Mouse (Mus musculus): ENCODE results near the gene Hyal3. TPM values are rescaled to one million over a fixed set of nuclear protein-coding genes. Genes with fewer than 3 reads are reported as not detected.

Hyal3 gene
- 0.14 and 0.33 TPM in 2 replicates for polyA plus RNA-seq (2014; fragmentation: Nextera tagmentation; extraction: Ambion mirVana)

DNA sequence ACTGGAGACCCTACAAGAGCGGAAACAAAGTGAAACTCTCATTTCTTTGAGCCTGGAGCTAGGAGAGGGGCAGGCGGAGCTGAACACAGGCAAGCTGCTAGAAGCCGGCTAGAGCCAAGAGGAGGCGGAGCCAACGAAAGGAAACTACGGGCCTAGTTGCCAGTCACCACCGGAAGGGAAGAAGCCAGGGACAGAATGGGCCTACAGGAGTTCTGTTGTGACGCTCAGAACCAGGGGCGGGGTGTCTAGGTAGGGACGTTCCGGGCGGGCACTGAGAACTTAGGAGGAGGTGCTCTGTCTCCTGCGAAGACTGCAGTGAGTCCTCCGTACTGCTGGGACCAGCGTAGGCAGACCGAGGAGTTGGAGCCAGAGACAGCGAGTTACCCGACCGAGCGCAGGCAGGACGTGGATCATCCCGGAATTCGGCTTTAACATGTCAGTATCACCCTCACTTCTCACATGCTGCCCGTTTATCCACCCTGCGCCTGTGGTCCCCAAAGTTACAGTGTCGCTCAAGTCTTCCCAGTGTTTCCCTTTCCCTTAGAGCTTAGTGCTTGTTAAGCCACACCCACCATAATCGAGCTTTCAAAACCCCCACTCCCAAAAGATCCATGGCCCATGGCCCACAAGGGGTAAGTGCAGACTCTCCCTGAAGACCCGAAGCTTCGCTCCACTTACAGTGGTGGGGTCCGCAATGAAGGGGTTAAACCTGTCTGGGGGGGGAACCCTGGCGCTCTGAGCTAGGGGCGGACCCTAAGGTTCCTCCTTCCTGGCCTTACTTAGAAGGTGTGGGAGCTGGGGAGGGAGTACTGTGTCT lies at the start of gene Hyal3:
TSS of gene Hyal3 (plus strand) at position 318 of the 817 bp plus-strand sequence.
- Histone ChIP-seq H3K4me2 (peak within 1 kb of the TSS; percentile 96), H3K4me3 (ENCODE audit: low read depth, low read length) (peak within 1 kb of the TSS; percentile 67), H3K4me1 (ENCODE audit: control insufficient read depth, insufficient read depth, low read length) (peaks cover 19% of the 10 kb centered on the region), H3K36me3 (ENCODE audit: control insufficient read depth, insufficient read depth, low read length) (no peaks in the 10 kb centered on the region; the same call in 1 of the 2 replicates), H3K9ac (ENCODE audit: low read depth, low read length) (peak within 1 kb of the TSS; percentile 89), H3K27me3 (ENCODE audit: control insufficient read depth, insufficient read depth, low read length) (no peaks in the 10 kb centered on the region), H3K9me3 (replicated peaks; ENCODE audit: control insufficient read depth, low read length) (no peaks in the 10 kb centered on the region), H3K27ac (ENCODE audit: low read depth, low read length) (peak within 1 kb of the TSS; percentile 87)
- under 1% methylated on average over 32 of the region's 32 CpGs for WGBS (ENCODE audit: insufficient replicate concordance)
- peak; percentile 58 for ATAC-seq (replicated peaks; ENCODE audit: insufficient number of reproducible peaks, low FRiP score, low TSS enrichment)

GRCm38 (mm10) chr9:107533791-107534407 lies 46.7 kb upstream of the Hyal3 start, which contains the start of gene Tmem115:
TSS of gene Tmem115 (plus strand) at chr9:107533945.
- H3K27me3 ChIP-seq (ENCODE audit: control insufficient read depth, insufficient read depth, low read length) = peaks cover 4% of the 10 kb centered on the region; the same call in 1 of the 2 replicates
- H3K4me3 ChIP-seq (ENCODE audit: low read depth, low read length) = peak within 1 kb of the TSS; percentile 92
- H3K9ac ChIP-seq (ENCODE audit: low read depth, low read length) = peak within 1 kb of the TSS; percentile 94
- WGBS (ENCODE audit: insufficient replicate concordance) = 1% methylated on average over 48 of the region's 48 CpGs
- peak within 1 kb of the TSS; percentile 93 for H3K4me2 ChIP-seq
- peaks cover 25% of the 10 kb centered on the region for H3K4me1 ChIP-seq (ENCODE audit: control insufficient read depth, insufficient read depth, low read length)
- H3K9me3 ChIP-seq (replicated peaks; ENCODE audit: control insufficient read depth, low read length) = no peaks in the 10 kb centered on the region
- H3K27ac ChIP-seq (ENCODE audit: low read depth, low read length) = peak within 1 kb of the TSS; percentile 64
- ATAC-seq (replicated peaks; ENCODE audit: insufficient number of reproducible peaks, low FRiP score, low TSS enrichment) = peak; percentile 94
- 0 out of 2 replicates have a peak, but pooled peaks cover 2% of the 10 kb centered on the region for H3K36me3 ChIP-seq (ENCODE audit: control insufficient read depth, insufficient read depth, low read length)

- H3K36me3 ChIP-seq (ENCODE audit: control insufficient read depth, insufficient read depth, low read length) = 0 out of 2 replicates have a peak, but pooled peaks cover 8% of the 10 kb centered on the region
- H3K27ac ChIP-seq (ENCODE audit: low read depth, low read length) = peak overlapping the region; percentile 64
- H3K9ac ChIP-seq (ENCODE audit: low read depth, low read length) = peak overlapping the region; percentile 94
- no peaks in the 10 kb centered on the region for H3K9me3 ChIP-seq (replicated peaks; ENCODE audit: control insufficient read depth, low read length)
- peak overlapping the region; percentile 92 for H3K4me3 ChIP-seq (ENCODE audit: low read depth, low read length)
- H3K27me3 ChIP-seq (ENCODE audit: control insufficient read depth, insufficient read depth, low read length) = peaks cover 4% of the 10 kb centered on the region; the same call in 1 of the 2 replicates
- WGBS (ENCODE audit: insufficient replicate concordance) = under 1% methylated on average over 40 of the region's 40 CpGs
- ATAC-seq (replicated peaks; ENCODE audit: insufficient number of reproducible peaks, low FRiP score, low TSS enrichment) = 0 out of 2 replicates have a peak, but pooled peaks have one; percentile 14
- H3K4me1 ChIP-seq (ENCODE audit: control insufficient read depth, insufficient read depth, low read length) = peaks cover 25% of the 10 kb centered on the region
- peak overlapping the region; percentile 93 for H3K4me2 ChIP-seq
Observed at GRCm38 (mm10) chr9:107534408-107535202, 46.0 kb upstream of the Hyal3 start.

DNA sequence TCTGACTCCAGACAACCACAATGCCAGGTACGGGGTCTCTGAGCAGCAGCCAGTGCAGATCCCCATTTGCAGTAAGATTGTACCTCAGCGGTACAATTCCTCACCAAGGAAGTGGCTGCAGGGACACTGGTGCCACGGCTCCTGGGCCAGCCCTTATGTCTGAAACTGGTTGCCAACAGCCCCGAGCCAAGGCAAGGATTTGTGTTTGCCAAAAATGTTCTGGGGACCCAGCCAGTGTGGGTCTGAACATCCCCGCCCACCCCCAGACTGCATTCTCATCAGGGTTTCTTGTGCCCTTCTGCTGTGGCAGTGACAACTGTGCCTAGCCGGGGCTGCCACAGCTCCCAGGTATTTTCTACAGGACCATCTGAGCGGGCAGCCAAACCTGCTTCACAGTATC lies 42.4 kb upstream of the Hyal3 start:
- ATAC-seq (replicated peaks; ENCODE audit: insufficient number of reproducible peaks, low FRiP score, low TSS enrichment) = no peak
- Histone ChIP-seq H3K36me3 (ENCODE audit: control insufficient read depth, insufficient read depth, low read length) (0 out of 2 replicates have a peak, but pooled peaks cover 9% of the 10 kb centered on the region), H3K4me2 (no peak overlapping the region), H3K27ac (ENCODE audit: low read depth, low read length) (no peak overlapping the region), H3K9ac (ENCODE audit: low read depth, low read length) (no peak overlapping the region), H3K4me1 (ENCODE audit: control insufficient read depth, insufficient read depth, low read length) (peaks cover 40% of the 10 kb centered on the region), H3K9me3 (replicated peaks; ENCODE audit: control insufficient read depth, low read length) (no peaks in the 10 kb centered on the region), H3K4me3 (ENCODE audit: low read depth, low read length) (no peak overlapping the region), H3K27me3 (ENCODE audit: control insufficient read depth, insufficient read depth, low read length) (no peaks in the 10 kb centered on the region)
- WGBS (ENCODE audit: insufficient replicate concordance) = 95% methylated on average over 7 of the region's 7 CpGs

- no peak overlapping the region for H3K27ac ChIP-seq (ENCODE audit: low read depth, low read length)
- no peak overlapping the region for H3K4me3 ChIP-seq (ENCODE audit: low read depth, low read length)
- ATAC-seq (replicated peaks; ENCODE audit: insufficient number of reproducible peaks, low FRiP score, low TSS enrichment) = no peak
- 94% methylated on average over 3 of the region's 3 CpGs for WGBS (ENCODE audit: insufficient replicate concordance)
- no peak overlapping the region for H3K9ac ChIP-seq (ENCODE audit: low read depth, low read length)
- no peaks in the 10 kb centered on the region for H3K27me3 ChIP-seq (ENCODE audit: control insufficient read depth, insufficient read depth, low read length)
- H3K4me2 ChIP-seq = no peak overlapping the region
- peaks cover 40% of the 10 kb centered on the region for H3K4me1 ChIP-seq (ENCODE audit: control insufficient read depth, insufficient read depth, low read length)
- no peaks in the 10 kb centered on the region for H3K9me3 ChIP-seq (replicated peaks; ENCODE audit: control insufficient read depth, low read length)
- 0 out of 2 replicates have a peak, but pooled peaks cover 9% of the 10 kb centered on the region for H3K36me3 ChIP-seq (ENCODE audit: control insufficient read depth, insufficient read depth, low read length)
Observed at GRCm38 (mm10) chr9:107538711-107539110, 41.9 kb upstream of the Hyal3 start.

- Histone ChIP-seq H3K27ac (ENCODE audit: low read depth, low read length) (no peak overlapping the region), H3K4me2 (no peak overlapping the region), H3K4me1 (ENCODE audit: control insufficient read depth, insufficient read depth, low read length) (peaks cover 40% of the 10 kb centered on the region), H3K9ac (ENCODE audit: low read depth, low read length) (no peak overlapping the region), H3K27me3 (ENCODE audit: control insufficient read depth, insufficient read depth, low read length) (no peaks in the 10 kb centered on the region), H3K9me3 (replicated peaks; ENCODE audit: control insufficient read depth, low read length) (no peaks in the 10 kb centered on the region), H3K36me3 (ENCODE audit: control insufficient read depth, insufficient read depth, low read length) (0 out of 2 replicates have a peak, but pooled peaks cover 9% of the 10 kb centered on the region), H3K4me3 (ENCODE audit: low read depth, low read length) (no peak overlapping the region)
- no peak for ATAC-seq (replicated peaks; ENCODE audit: insufficient number of reproducible peaks, low FRiP score, low TSS enrichment)
- WGBS (ENCODE audit: insufficient replicate concordance) = 91% methylated on average over 8 of the region's 8 CpGs
Observed at GRCm38 (mm10) chr9:107539940-107540339, 40.7 kb upstream of the Hyal3 start.

DNA sequence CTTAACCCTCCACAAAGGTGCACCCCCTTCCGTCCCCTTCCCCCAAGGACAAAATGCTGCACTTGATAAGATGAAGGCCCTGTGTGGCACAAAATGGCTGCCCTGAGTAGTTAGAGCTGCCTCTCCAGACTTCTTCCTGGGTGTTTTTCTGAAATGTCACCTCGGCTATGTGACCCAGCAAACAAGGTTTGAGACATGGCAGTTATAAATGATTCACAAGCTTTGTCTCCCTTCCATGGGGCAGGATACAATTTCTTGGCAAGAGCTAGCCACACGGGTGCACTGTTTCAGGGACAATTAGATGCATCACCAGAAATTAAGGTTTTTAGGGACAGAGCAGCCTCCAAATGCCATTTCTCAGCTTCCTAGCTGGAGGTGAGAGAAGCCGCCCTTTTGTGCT lies 40.2 kb upstream of the Hyal3 start:
- Histone ChIP-seq H3K4me3 (ENCODE audit: low read depth, low read length) (no peak overlapping the region), H3K9ac (ENCODE audit: low read depth, low read length) (no peak overlapping the region), H3K4me1 (ENCODE audit: control insufficient read depth, insufficient read depth, low read length) (peaks cover 36% of the 10 kb centered on the region), H3K9me3 (replicated peaks; ENCODE audit: control insufficient read depth, low read length) (no peaks in the 10 kb centered on the region), H3K27me3 (ENCODE audit: control insufficient read depth, insufficient read depth, low read length) (no peaks in the 10 kb centered on the region), H3K27ac (ENCODE audit: low read depth, low read length) (no peak overlapping the region), H3K36me3 (ENCODE audit: control insufficient read depth, insufficient read depth, low read length) (0 out of 2 replicates have a peak, but pooled peaks cover 9% of the 10 kb centered on the region), H3K4me2 (no peak overlapping the region)
- WGBS (ENCODE audit: insufficient replicate concordance) = 74% methylated on average over 4 of the region's 4 CpGs
- ATAC-seq (replicated peaks; ENCODE audit: insufficient number of reproducible peaks, low FRiP score, low TSS enrichment) = no peak

DNA sequence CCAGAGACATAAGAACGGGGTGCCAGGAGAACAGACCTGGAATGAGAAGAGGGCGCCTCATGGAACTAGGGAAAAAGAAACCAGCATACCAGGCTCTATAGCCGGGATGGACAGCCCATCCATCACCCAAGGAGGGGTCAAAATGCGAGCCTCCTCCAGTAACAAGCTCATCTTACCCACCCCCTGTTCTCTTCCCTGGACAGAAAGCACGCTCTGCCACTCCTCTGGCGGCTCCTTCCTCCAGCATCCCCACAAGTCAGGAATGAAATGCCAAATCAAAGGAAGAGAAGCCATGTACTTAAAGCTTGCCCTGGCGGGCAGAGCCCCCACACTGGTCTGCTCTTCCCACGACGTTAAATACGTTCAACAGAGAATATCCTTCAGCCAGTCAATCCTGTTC lies 39.6 kb upstream of the Hyal3 start:
- Histone ChIP-seq H3K9ac (ENCODE audit: low read depth, low read length) (peak overlapping the region; percentile 11; the same call in 1 of the 2 replicates), H3K36me3 (ENCODE audit: control insufficient read depth, insufficient read depth, low read length) (0 out of 2 replicates have a peak, but pooled peaks cover 9% of the 10 kb centered on the region), H3K4me2 (peak overlapping the region; percentile 73), H3K27me3 (ENCODE audit: control insufficient read depth, insufficient read depth, low read length) (no peaks in the 10 kb centered on the region), H3K4me3 (ENCODE audit: low read depth, low read length) (peak overlapping the region; percentile 60), H3K4me1 (ENCODE audit: control insufficient read depth, insufficient read depth, low read length) (peaks cover 30% of the 10 kb centered on the region), H3K9me3 (replicated peaks; ENCODE audit: control insufficient read depth, low read length) (no peaks in the 10 kb centered on the region), H3K27ac (ENCODE audit: low read depth, low read length) (no peak overlapping the region)
- 36% methylated on average over 10 of the region's 10 CpGs for WGBS (ENCODE audit: insufficient replicate concordance)
- ATAC-seq (replicated peaks; ENCODE audit: insufficient number of reproducible peaks, low FRiP score, low TSS enrichment) = no peak

Measured in heart, embryonic 11.5 days (tissue).